ENCODE assay signal across 23 mouse cellular contexts in genomic region chr4:43421632-43422240, GRCm38 (mm10). TPM values are rescaled to one million over a fixed set of nuclear protein-coding genes. Genes with fewer than 3 reads are reported as not detected.
DNase-seq lines count a peak whose midpoint lies in the region; ATAC-seq lines count a peak whose summit lies in the region.
"Had no signal": no experiment of that assay in that cellular context is flagged by ENCODE, and none has a peak within 500 bp of the region (broad histone marks: within the 10 kb centered on the region; RNA-seq: fewer than 3 reads in every experiment).

No protein-coding gene starts in this region.

- H3K4me2 ChIP-seq in embryonic facial prominence, embryonic 15.5 days (replicated peaks) = no peak overlapping the region
- no peak overlapping the region for H3K4me2 ChIP-seq in midbrain, embryonic 13.5 days (replicated peaks)
- no peak overlapping the region for H3K4me2 ChIP-seq in midbrain, embryonic 14.5 days (ENCODE audit: low read length)
- H3K4me2 ChIP-seq in liver, embryonic 13.5 days = no peak overlapping the region
- no peak overlapping the region for H3K4me2 ChIP-seq in intestine, embryonic 15.5 days (replicated peaks)
- H3K4me2 ChIP-seq: heart, embryonic 11.5 days; hindbrain, embryonic 12.5 days; liver, embryonic 15.5 days had no signal

- no peak for DNase-seq in embryonic facial prominence, embryonic 10.5 days (ENCODE audit: low spot score)
- DNase-seq in kidney, postnatal 10 days = peak; percentile 25
- DNase-seq in kidney, adult 8-10 months = no peak
- DNase-seq in midbrain, embryonic 14.5 days = no peak
- peak; percentile 38 for DNase-seq in liver, embryonic 13.5 days
- DNase-seq: adrenal gland, postnatal 36 days; cerebellum, adult 9-10 months; heart, postnatal 14 days; kidney, adult 18-20 months; thymus, postnatal 36 days had no signal

- H3K27ac ChIP-seq in embryonic facial prominence, embryonic 15.5 days (replicated peaks) = no peak overlapping the region
- H3K27ac ChIP-seq in embryonic facial prominence, embryonic 10.5 days (replicated peaks) = no peak overlapping the region; the same call in 1 of the 2 replicates
- H3K27ac ChIP-seq in midbrain, embryonic 13.5 days = no peak overlapping the region
- no peak overlapping the region for H3K27ac ChIP-seq in midbrain, embryonic 14.5 days (replicated peaks; ENCODE audit: low read depth, low read length)
- H3K27ac ChIP-seq in liver, embryonic 13.5 days = no peak overlapping the region
- H3K27ac ChIP-seq in intestine, embryonic 15.5 days = no peak overlapping the region
- H3K27ac ChIP-seq: forebrain, embryonic 10.5 days; hindbrain, embryonic 12.5 days; kidney, postnatal 0 days; limb, embryonic 10.5 days; liver, embryonic 15.5 days had no signal

- no peak overlapping the region for H3K9ac ChIP-seq in embryonic facial prominence, embryonic 15.5 days
- H3K9ac ChIP-seq in midbrain, embryonic 13.5 days (replicated peaks) = no peak overlapping the region
- no peak overlapping the region for H3K9ac ChIP-seq in midbrain, embryonic 14.5 days (replicated peaks; ENCODE audit: low read length)
- no peak overlapping the region for H3K9ac ChIP-seq in liver, embryonic 13.5 days
- no peak overlapping the region for H3K9ac ChIP-seq in intestine, embryonic 15.5 days
- H3K9ac ChIP-seq: hindbrain, embryonic 12.5 days; liver, embryonic 15.5 days had no signal

- 79% methylated on average over 28 of the region's 28 CpGs for WGBS in embryonic facial prominence, embryonic 15.5 days
- WGBS in embryonic facial prominence, embryonic 10.5 days = 73% methylated on average over 28 of the region's 28 CpGs
- 82% methylated on average over 28 of the region's 28 CpGs for WGBS in midbrain, embryonic 13.5 days
- WGBS in midbrain, embryonic 14.5 days = 77% methylated on average over 28 of the region's 28 CpGs
- 55% methylated on average over 28 of the region's 28 CpGs for WGBS in liver, embryonic 13.5 days (ENCODE audit: insufficient replicate concordance)
- WGBS in intestine, embryonic 15.5 days = 78% methylated on average over 28 of the region's 28 CpGs

- peaks cover 24% of the 10 kb centered on the region for H3K27me3 ChIP-seq in embryonic facial prominence, embryonic 15.5 days
- peaks cover 56% of the 10 kb centered on the region for H3K27me3 ChIP-seq in embryonic facial prominence, embryonic 10.5 days (replicated peaks; ENCODE audit: low read depth, poor library complexity, severe bottlenecking)
- peaks cover 46% of the 10 kb centered on the region for H3K27me3 ChIP-seq in midbrain, embryonic 13.5 days
- H3K27me3 ChIP-seq in midbrain, embryonic 14.5 days (ENCODE audit: control insufficient read depth, insufficient read depth, low read length) = peaks cover 33% of the 10 kb centered on the region; the same call in 1 of the 2 replicates
- H3K27me3 ChIP-seq in liver, embryonic 13.5 days = peaks cover 47% of the 10 kb centered on the region
- H3K27me3 ChIP-seq in intestine, embryonic 15.5 days (replicated peaks) = peaks cover 5% of the 10 kb centered on the region; the same call in 1 of the 2 replicates
- H3K27me3 ChIP-seq: Patski had no signal

- H3K4me3 ChIP-seq in embryonic facial prominence, embryonic 15.5 days (replicated peaks) = no peak overlapping the region
- no peak overlapping the region for H3K4me3 ChIP-seq in embryonic facial prominence, embryonic 10.5 days
- no peak overlapping the region for H3K4me3 ChIP-seq in midbrain, embryonic 13.5 days (replicated peaks)
- H3K4me3 ChIP-seq in midbrain, embryonic 14.5 days (replicated peaks; ENCODE audit: low read depth, low read length) = no peak overlapping the region
- no peak overlapping the region for H3K4me3 ChIP-seq in liver, embryonic 13.5 days (replicated peaks)
- H3K4me3 ChIP-seq in intestine, embryonic 15.5 days (replicated peaks) = no peak overlapping the region
- H3K4me3 ChIP-seq: forebrain, embryonic 10.5 days; hindbrain, embryonic 12.5 days; limb, embryonic 10.5 days; liver, embryonic 15.5 days; megakaryocyte, embryonic 14.5 days had no signal

- H3K4me1 ChIP-seq in embryonic facial prominence, embryonic 15.5 days = peaks cover 21% of the 10 kb centered on the region
- H3K4me1 ChIP-seq in embryonic facial prominence, embryonic 10.5 days = peaks cover 27% of the 10 kb centered on the region
- peaks cover 20% of the 10 kb centered on the region for H3K4me1 ChIP-seq in midbrain, embryonic 13.5 days (replicated peaks)
- no peaks in the 10 kb centered on the region for H3K4me1 ChIP-seq in midbrain, embryonic 14.5 days (ENCODE audit: control insufficient read depth, insufficient read depth, low read length)
- peaks cover 31% of the 10 kb centered on the region for H3K4me1 ChIP-seq in liver, embryonic 13.5 days (replicated peaks)
- H3K4me1 ChIP-seq in intestine, embryonic 15.5 days (replicated peaks) = peaks cover 18% of the 10 kb centered on the region; the same call in 1 of the 2 replicates

- ATAC-seq in embryonic facial prominence, embryonic 15.5 days (ENCODE audit: insufficient number of reproducible peaks, low FRiP score, low TSS enrichment, low read depth) = 0 out of 2 replicates have a peak, but pooled peaks have one; percentile 5
- ATAC-seq in midbrain, embryonic 13.5 days = peak; percentile 13; the same call in 1 of the 2 replicates
- ATAC-seq in midbrain, embryonic 14.5 days (ENCODE audit: low FRiP score, low TSS enrichment) = no peak
- ATAC-seq in liver, embryonic 13.5 days (ENCODE audit: low read depth) = peak; percentile 60
- no peak for ATAC-seq in intestine, embryonic 15.5 days
- ATAC-seq: forebrain, embryonic 16.5 days; Patski had no signal

- H3K36me3 ChIP-seq in embryonic facial prominence, embryonic 15.5 days = peaks cover 62% of the 10 kb centered on the region
- H3K36me3 ChIP-seq in embryonic facial prominence, embryonic 10.5 days (replicated peaks) = peaks cover 65% of the 10 kb centered on the region
- peaks cover 82% of the 10 kb centered on the region for H3K36me3 ChIP-seq in midbrain, embryonic 13.5 days
- peaks cover 87% of the 10 kb centered on the region for H3K36me3 ChIP-seq in midbrain, embryonic 14.5 days (ENCODE audit: control insufficient read depth, insufficient read depth, low read length)
- H3K36me3 ChIP-seq in liver, embryonic 13.5 days = 0 out of 2 replicates have a peak, but pooled peaks cover 7% of the 10 kb centered on the region
- H3K36me3 ChIP-seq in intestine, embryonic 15.5 days = peaks cover 47% of the 10 kb centered on the region

- H3K9me3 ChIP-seq in embryonic facial prominence, embryonic 15.5 days (replicated peaks) = no peaks in the 10 kb centered on the region
- H3K9me3 ChIP-seq in embryonic facial prominence, embryonic 10.5 days = no peaks in the 10 kb centered on the region
- H3K9me3 ChIP-seq in midbrain, embryonic 13.5 days = no peaks in the 10 kb centered on the region
- H3K9me3 ChIP-seq in midbrain, embryonic 14.5 days (ENCODE audit: control insufficient read depth, low read length) = no peaks in the 10 kb centered on the region
- no peaks in the 10 kb centered on the region for H3K9me3 ChIP-seq in liver, embryonic 13.5 days (replicated peaks)
- H3K9me3 ChIP-seq in intestine, embryonic 15.5 days = no peaks in the 10 kb centered on the region
- H3K9me3 ChIP-seq: forebrain, embryonic 10.5 days; hindbrain, embryonic 12.5 days; limb, embryonic 10.5 days; liver, embryonic 15.5 days; megakaryocyte, embryonic 14.5 days had no signal

RNA-seq across cellular contexts. Expression of gene Fam166b, which starts 7.2 kb away (rescaled TPM):
- 0.41 and 0.44 TPM in 2 replicates for polyA plus RNA-seq in embryonic facial prominence, embryonic 15.5 days (2015; fragmentation: Nextera tagmentation; extraction: Ambion mirVana)
- polyA plus RNA-seq in embryonic facial prominence, embryonic 10.5 days (2016; fragmentation: Nextera tagmentation; extraction: Ambion mirVana) = 0.11 TPM in 1 of 2 replicates, not detected in the other
- polyA plus RNA-seq in midbrain, embryonic 13.5 days (2015; fragmentation: Nextera tagmentation; extraction: Ambion mirVana) = 0.30 and 0.83 TPM in 2 replicates
- 0.46 and 0.76 TPM in 2 replicates for polyA plus RNA-seq in midbrain, embryonic 14.5 days (2014; fragmentation: Nextera tagmentation; extraction: Ambion mirVana)
- not detected in 2 replicates for polyA plus RNA-seq in liver, embryonic 13.5 days (2015; fragmentation: Nextera tagmentation; extraction: Ambion mirVana)
- polyA plus RNA-seq in intestine, embryonic 15.5 days (2015; fragmentation: Nextera tagmentation; extraction: Ambion mirVana) = 0.28 TPM in 1 of 2 replicates, not detected in the other
- polyA plus RNA-seq: liver, embryonic 15.5 days; spleen, adult 2 months had no signal

RNA-seq across cellular contexts. Expression of gene Tesk1, which starts 20.0 kb away (rescaled TPM):
- 9.2 and 9.3 TPM in 2 replicates for polyA plus RNA-seq in embryonic facial prominence, embryonic 15.5 days (2015; fragmentation: Nextera tagmentation; extraction: Ambion mirVana)
- polyA plus RNA-seq in embryonic facial prominence, embryonic 10.5 days (2016; fragmentation: Nextera tagmentation; extraction: Ambion mirVana) = 6.9 and 9.2 TPM in 2 replicates
- polyA plus RNA-seq in midbrain, embryonic 13.5 days (2015; fragmentation: Nextera tagmentation; extraction: Ambion mirVana) = 6.1 and 8.4 TPM in 2 replicates
- 20.9 and 21.2 TPM in 2 replicates for polyA plus RNA-seq in midbrain, embryonic 14.5 days (2014; fragmentation: Nextera tagmentation; extraction: Ambion mirVana)
- 0.95 and 0.98 TPM in 2 replicates for polyA plus RNA-seq in liver, embryonic 13.5 days (2015; fragmentation: Nextera tagmentation; extraction: Ambion mirVana)
- polyA plus RNA-seq in intestine, embryonic 15.5 days (2015; fragmentation: Nextera tagmentation; extraction: Ambion mirVana) = 6.8 and 7.9 TPM in 2 replicates

RNA-seq across cellular contexts. Expression of gene Cd72, which starts 32.7 kb away (rescaled TPM):
- polyA plus RNA-seq in embryonic facial prominence, embryonic 15.5 days (2015; fragmentation: Nextera tagmentation; extraction: Ambion mirVana) = 3.1 and 3.8 TPM in 2 replicates
- 2.3 TPM in 2 replicates for polyA plus RNA-seq in embryonic facial prominence, embryonic 10.5 days (2016; fragmentation: Nextera tagmentation; extraction: Ambion mirVana)
- polyA plus RNA-seq in midbrain, embryonic 13.5 days (2015; fragmentation: Nextera tagmentation; extraction: Ambion mirVana) = 4.1 and 4.7 TPM in 2 replicates
- 7.9 and 12.9 TPM in 2 replicates for polyA plus RNA-seq in midbrain, embryonic 14.5 days (2014; fragmentation: Nextera tagmentation; extraction: Ambion mirVana)
- 0.48 and 0.70 TPM in 2 replicates for polyA plus RNA-seq in liver, embryonic 13.5 days (2015; fragmentation: Nextera tagmentation; extraction: Ambion mirVana)
- 2.7 and 2.9 TPM in 2 replicates for polyA plus RNA-seq in intestine, embryonic 15.5 days (2015; fragmentation: Nextera tagmentation; extraction: Ambion mirVana)

RNA-seq across cellular contexts. Expression of gene Rusc2, which starts 40.0 kb away (rescaled TPM):
- polyA plus RNA-seq in embryonic facial prominence, embryonic 15.5 days (2015; fragmentation: Nextera tagmentation; extraction: Ambion mirVana) = 18.2 TPM in 2 replicates
- 9.5 and 10.9 TPM in 2 replicates for polyA plus RNA-seq in embryonic facial prominence, embryonic 10.5 days (2016; fragmentation: Nextera tagmentation; extraction: Ambion mirVana)
- polyA plus RNA-seq in midbrain, embryonic 13.5 days (2015; fragmentation: Nextera tagmentation; extraction: Ambion mirVana) = 68.8 and 75.4 TPM in 2 replicates
- polyA plus RNA-seq in midbrain, embryonic 14.5 days (2014; fragmentation: Nextera tagmentation; extraction: Ambion mirVana) = 68.1 and 106 TPM in 2 replicates
- 0.75 and 0.82 TPM in 2 replicates for polyA plus RNA-seq in liver, embryonic 13.5 days (2015; fragmentation: Nextera tagmentation; extraction: Ambion mirVana)
- polyA plus RNA-seq in intestine, embryonic 15.5 days (2015; fragmentation: Nextera tagmentation; extraction: Ambion mirVana) = 13.1 and 14.0 TPM in 2 replicates

Comparison
In these comparisons a context has a peak if more than half of its experiments do, and no peak if none do; other contexts are left out.
1. ATAC-seq: peak in embryonic facial prominence, embryonic 15.5 days (single experiment), midbrain, embryonic 13.5 days (single experiment) and liver, embryonic 13.5 days (single experiment); none in midbrain, embryonic 14.5 days (single experiment) and intestine, embryonic 15.5 days (single experiment).
2. DNase-seq: peak in kidney, postnatal 10 days (single experiment) and liver, embryonic 13.5 days (single experiment); none in embryonic facial prominence, embryonic 10.5 days (single experiment), kidney, adult 8-10 months (0 of 2) and midbrain, embryonic 14.5 days (single experiment).